Mouse (Mus musculus): ENCODE measurements around the gene Dpf3.

DNA sequence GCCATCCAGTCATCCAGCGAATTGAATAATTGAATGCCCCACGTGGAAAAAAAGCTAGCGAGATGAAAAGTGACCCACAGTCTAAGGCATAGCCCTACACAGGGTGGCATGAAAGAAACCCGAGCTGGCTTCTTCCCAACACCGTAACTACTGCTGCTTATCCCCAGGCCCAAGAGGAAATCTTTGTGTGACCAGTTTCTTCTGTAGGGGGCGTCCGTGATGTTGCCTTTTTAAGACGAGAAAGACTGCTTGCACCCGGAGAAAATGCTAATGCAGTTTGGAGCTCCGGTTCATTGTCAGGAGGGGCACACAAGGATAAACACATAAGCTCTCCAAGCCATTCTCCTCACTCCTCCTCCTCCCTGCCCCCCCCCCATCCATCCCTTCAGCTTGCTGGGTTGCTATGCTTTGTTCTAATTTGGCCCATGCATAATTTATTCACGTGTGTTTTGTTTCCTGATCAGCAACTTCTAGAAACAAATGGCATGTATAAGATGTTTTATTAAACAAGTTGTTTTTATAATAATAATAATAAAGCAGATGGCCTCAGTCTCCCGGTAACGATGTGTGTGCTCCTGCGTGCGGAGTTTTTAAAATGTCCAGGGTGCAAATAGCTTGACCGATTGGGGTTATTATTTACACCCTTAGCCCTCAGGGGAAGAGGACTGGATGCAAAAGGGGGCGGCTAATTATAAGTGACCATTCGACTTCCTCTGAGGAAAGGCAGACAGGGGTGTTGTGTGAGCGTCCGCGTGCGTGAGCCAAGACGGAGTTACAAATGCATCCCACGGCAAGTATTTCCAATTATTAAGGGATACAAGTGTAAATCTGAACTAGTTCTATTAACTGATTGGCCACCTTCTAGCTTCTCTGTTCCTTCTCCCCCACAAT is 2.4 kb downstream of the Dpf3 start:
- TF ChIP-seq POLR2A (IDR thresholded peaks at IDR 0.05; ENCODE audit: borderline replicate concordance, control insufficient read depth, low read depth, low read length) (no peak), CTCF (IDR thresholded peaks at IDR 0.05; ENCODE audit: control insufficient read depth, insufficient read depth, low read length) (no peak)

Data from bone marrow, adult 2 months (tissue).